Mouse (Mus musculus) cerebellum, adult (tissue): ENCODE measurements around the gene Mcur1.

Experiments
- ATAC-seq: cut with Nextera tagmentation; 2 replicates; pipeline ENCODE4 v1.9.2; 2017; ENCODE audit warnings: mild to moderate bottlenecking, moderate library complexity, mixed read lengths; ENCODE audit not compliant: insufficient number of reproducible peaks, low FRiP score, low TSS enrichment

Mcur1 gene

GRCm38 (mm10) chr13:43495645-43496044 lies 64.3 kb downstream of the Mcur1 start:
- ATAC-seq = no peak

GRCm38 (mm10) chr13:43493725-43494124 lies 66.3 kb downstream of the Mcur1 start:
- no peak for ATAC-seq

GRCm38 (mm10) chr13:43493058-43493481 lies 66.9 kb downstream of the Mcur1 start:
- no peak for ATAC-seq
